Mouse (Mus musculus): ENCODE data around the gene Fam110a. TPM values are rescaled to one million over a fixed set of nuclear protein-coding genes. Genes with fewer than 3 reads are reported as not detected.

Gene Fam110a
- polyA plus RNA-seq (2012; rRNA removed; ENCODE audit: low replicate concordance), result 18.4 and 30.3 TPM in 2 replicates

GRCm38 (mm10) chr2:151979470-151980354 is at the start of gene Fam110a:
Gene Fam110a (minus strand): TSS chr2:151980219.

GRCm38 (mm10) chr2:151996229-151997189 is 16.5 kb upstream of the Fam110a start, which contains the start of gene Slc52a3:
Gene Slc52a3 (plus strand): TSS chr2:151996511.

Other genes starting within 250 kb of the Fam110a start
- 42.9 and 47.1 TPM in 2 replicates for gene Psmf1, start 236.0 kb downstream of the Fam110a start, polyA plus RNA-seq (2012; rRNA removed; ENCODE audit: low replicate concordance)
- 0.10 and 0.34 TPM in 2 replicates for gene Rspo4, start 137.3 kb downstream of the Fam110a start, polyA plus RNA-seq (2012; rRNA removed; ENCODE audit: low replicate concordance)
- 0.70 and 1.3 TPM in 2 replicates for gene Angpt4, start 69.0 kb downstream of the Fam110a start, polyA plus RNA-seq (2012; rRNA removed; ENCODE audit: low replicate concordance)
- 11.0 and 12.2 TPM in 2 replicates for gene Slc52a3, start 16.3 kb upstream of the Fam110a start, polyA plus RNA-seq (2012; rRNA removed; ENCODE audit: low replicate concordance)
- not detected in 2 replicates for gene Scrt2, start 101.3 kb upstream of the Fam110a start, polyA plus RNA-seq (2012; rRNA removed; ENCODE audit: low replicate concordance)
- gene Srxn1, start 125.3 kb upstream of the Fam110a start, polyA plus RNA-seq (2012; rRNA removed; ENCODE audit: low replicate concordance), result 59.0 and 69.5 TPM in 2 replicates
- 14.0 and 57.4 TPM in 2 replicates for gene Tcf15, start 163.3 kb upstream of the Fam110a start, polyA plus RNA-seq (2012; rRNA removed; ENCODE audit: low replicate concordance)
- 15.5 and 32.7 TPM in 2 replicates for gene Csnk2a1, start 246.6 kb upstream of the Fam110a start, polyA plus RNA-seq (2012; rRNA removed; ENCODE audit: low replicate concordance)